Mouse (Mus musculus): ENCODE measurements around the gene Olfr1261.

The Olfr1261 gene

DNA sequence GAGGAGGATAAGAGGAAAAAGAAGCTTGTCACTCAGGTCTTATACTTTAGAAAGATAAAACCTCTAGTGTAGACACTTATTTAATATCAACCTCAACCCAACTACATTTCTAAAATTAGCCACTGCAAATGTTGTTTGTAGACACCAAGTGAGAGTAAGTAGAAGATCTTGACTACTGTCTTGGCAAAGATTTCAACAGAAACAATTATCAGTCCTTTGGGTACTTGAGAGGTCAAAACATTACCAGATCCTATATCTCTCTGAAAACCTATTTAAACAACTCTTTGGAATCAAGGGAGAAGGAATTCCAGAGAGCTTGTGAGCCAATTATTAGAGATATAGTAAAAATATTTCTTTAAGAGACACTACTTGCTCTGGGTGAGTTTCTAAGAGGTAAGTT is at the start of gene Olfr1261:
Gene Olfr1261, plus strand, starts transcription at position 301 of the 400 bp plus-strand sequence.
- DNase-seq: no peak

DNA sequence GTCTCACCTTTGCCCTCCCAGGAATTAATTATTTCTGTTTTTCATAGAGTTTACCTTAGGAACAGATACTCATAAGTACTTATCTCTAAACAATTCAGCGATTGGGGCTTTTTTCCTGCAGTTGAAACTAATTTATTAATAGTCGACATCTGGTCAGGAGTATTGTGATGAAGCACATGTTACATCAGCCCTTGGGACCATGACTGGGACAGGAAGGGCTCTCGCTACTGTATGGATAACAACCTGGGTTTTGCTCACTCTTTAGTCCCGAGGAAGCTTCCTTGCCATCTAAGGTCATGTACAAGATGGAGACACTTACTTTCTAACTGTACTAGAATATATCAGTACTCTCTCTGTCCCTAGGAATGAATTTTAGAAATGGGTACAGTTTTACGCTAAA is 42.5 kb upstream of the Olfr1261 start, which contains the start of gene Olfr1259:
Gene Olfr1259, minus strand, starts transcription at position 101 of the 400 bp plus-strand sequence.
- DNase-seq: no peak

DNA sequence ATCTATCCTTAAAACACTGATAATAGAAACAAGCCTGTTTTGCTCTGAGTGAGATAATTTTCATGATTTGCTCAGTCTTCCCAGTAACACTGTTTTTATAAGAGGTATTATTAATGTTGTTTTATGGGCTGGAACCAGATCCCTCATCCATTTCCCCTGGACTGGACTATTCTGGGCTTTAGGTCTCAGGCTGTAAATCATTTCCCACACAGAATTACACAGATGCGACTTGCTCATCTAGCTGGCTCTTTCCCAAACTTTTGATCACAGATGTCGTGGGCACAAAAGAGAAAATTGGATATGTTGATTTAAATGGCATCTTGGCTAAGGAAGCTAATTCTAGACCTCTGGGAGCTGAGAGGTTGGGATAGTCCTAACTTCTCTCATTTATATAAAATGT is 16.8 kb upstream of the Olfr1261 start, which contains the start of gene Olfr1260:
Gene Olfr1260, plus strand, starts transcription at position 157 of the 400 bp plus-strand sequence.
- no peak for DNase-seq

DNA sequence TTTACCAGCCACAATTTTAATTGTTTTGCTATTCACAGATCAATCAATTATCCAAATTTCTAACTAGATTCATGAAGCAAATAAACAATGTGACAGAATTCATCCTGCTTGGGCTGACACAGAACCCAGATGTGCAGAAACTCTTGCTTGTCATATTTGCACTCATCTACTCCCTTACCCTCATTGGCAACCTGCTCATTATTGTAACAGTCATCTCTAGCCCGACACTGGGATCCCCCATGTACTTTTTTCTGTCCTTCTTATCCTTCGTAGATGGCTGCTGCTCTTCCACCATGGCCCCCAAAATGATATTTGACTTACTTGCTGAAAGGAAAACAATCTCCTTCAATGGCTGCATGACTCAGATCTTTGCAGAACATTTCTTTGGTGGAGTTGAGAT is 13.3 kb upstream of the Olfr1261 start:
- no peak for DNase-seq

DNA sequence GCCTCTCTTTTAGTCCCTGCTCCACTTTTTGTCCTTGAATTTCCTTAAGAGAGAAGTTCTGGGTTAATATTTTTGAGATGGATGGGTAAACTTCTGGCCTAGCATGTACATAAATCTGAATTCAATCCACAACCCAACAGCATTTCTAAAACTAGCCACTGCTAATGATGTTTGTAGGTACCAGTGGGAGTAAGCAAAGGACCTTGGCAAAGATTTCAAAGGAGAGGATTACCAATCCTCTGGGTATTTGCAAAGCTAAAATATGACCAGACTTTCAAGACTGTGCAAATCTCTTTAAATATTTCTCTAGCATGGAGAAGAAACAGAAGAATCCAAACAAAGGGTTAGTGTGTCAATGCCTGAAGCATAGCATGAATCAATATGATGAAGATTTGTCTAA is 8.8 kb downstream of the Olfr1261 start, which contains the start of gene Olfr1262:
Gene Olfr1262, plus strand, starts transcription at position 301 of the 400 bp plus-strand sequence.
- no peak for DNase-seq

DNA sequence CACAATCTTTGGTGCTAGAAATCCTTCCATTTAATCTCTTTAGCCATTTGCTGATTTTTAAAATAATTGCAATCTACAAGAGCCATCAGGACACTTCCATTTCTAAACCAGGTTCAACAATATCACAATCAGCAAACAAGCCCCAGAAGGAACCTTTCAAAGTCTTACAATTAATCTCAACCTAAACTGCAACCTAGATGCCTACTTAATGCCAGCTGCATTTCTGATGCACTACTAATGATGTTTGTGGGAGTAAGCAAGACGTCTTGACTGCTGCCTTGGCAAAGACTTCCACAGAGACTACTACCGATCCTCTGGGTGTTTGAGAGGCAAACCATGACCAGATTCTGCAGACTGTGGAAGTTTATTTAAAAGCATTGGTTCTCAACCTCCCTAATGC is 20.8 kb downstream of the Olfr1261 start, which contains the start of gene Olfr1263:
Gene Olfr1263, plus strand, starts transcription at position 301 of the 400 bp plus-strand sequence.
- no peak for DNase-seq

DNA sequence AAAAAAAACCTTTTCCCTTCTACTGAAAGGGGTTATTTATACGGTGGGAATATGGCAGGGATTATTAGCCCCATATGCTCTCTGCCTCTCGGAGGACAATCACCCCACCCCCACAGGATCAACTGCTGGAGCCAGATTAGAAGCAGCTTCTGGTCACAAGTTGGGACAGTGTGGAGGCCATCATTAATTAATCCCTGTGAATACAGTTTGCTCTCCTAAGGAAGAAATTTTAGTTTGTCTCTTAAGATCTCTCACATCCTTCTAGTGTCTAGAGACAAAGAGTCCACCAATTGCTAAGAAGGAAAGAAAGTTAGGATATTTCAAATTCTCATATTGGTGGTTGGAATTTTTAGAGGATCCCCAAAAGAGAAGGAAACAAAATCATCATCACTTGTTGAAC is 34.5 kb downstream of the Olfr1261 start, which contains the start of gene Olfr1264:
Gene Olfr1264, minus strand, starts transcription at position 101 of the 400 bp plus-strand sequence.
- DNase-seq: no peak

DNA sequence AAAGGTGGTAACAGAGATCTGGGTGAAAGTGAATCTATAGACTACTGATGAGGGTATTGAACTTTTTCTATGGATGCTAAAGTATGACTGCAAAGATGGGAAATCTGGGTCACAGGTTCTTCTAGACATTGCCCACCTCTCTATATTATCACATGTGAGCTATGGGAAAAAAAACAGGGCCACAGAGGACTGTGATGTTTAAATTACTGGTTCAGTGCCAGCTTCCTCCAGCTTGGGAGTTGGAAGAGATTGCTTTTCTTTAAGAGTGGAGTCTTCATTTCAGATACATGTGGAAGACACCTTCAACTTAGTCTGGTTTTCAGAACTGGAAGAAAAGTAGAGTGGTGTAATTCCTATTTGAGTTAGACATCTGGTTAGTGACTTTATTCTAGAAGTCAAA is 44.0 kb downstream of the Olfr1261 start, which contains the start of gene Olfr1265:
Gene Olfr1265, plus strand, starts transcription at position 301 of the 400 bp plus-strand sequence.
- DNase-seq: no peak

All from kidney, postnatal 14 days (tissue).